Mouse (Mus musculus) brain, embryonic 14.5 days (tissue): ENCODE results near the gene Luc7l3. TPM values are rescaled to one million over a fixed set of nuclear protein-coding genes. Genes with fewer than 3 reads are reported as not detected.

Source experiments
- DNase-seq: peaks from one replicate; pipeline ENCODE4 v3.0.0-alpha.2; 2011; ENCODE audit warnings: low read depth
- CTCF ChIP-seq: fragments of 200-500 bp; IDR thresholded peaks from 2 replicates; pipeline ENCODE4 v1.5.1; 2012; ENCODE audit warnings: inconsistent platforms, mild to moderate bottlenecking, moderate library complexity, borderline replicate concordance; ENCODE audit not compliant: insufficient read depth, insufficient read length; ENCODE audit errors: extremely low read depth
- POLR2A ChIP-seq: fragments of 200-500 bp; IDR thresholded peaks from 2 replicates; pipeline ENCODE4 v1.6.1; 2012; ENCODE audit warnings: mild to moderate bottlenecking, inconsistent platforms, borderline replicate concordance; ENCODE audit not compliant: poor library complexity, insufficient read depth, insufficient read length, severe bottlenecking; ENCODE audit errors: extremely low read depth
- polyA plus RNA-seq: library from polyadenylated mRNA; depleted of rRNA; stranded (reverse); fragments of >200 nt; gene quantifications from 2 replicates; pipeline ENCODE4 v1.2.3, GENCODE M21; 2012

The Luc7l3 gene
- polyA plus RNA-seq, 1 experiment = 165 TPM

DNA sequence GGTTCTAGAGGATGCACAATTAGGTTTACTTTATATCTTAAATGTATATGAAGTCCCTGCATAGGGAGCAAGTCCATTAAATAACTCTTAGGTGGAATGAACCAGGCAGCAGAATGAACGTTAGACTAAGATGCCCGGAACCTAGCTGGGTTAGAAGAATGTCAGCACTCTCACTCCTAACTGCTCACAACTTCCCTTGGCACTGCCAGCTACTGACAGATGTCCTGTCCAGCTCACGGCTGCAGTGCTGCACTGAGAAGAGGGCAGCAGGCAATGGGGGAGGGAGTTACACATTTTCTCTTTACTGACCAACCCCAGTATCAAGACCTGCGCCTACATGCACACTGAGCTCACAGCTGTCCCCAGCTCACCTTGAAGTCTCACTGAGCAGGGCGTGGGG lies 34.7 kb downstream of the Luc7l3 start:
- no peak for TF ChIP-seq CTCF
- TF ChIP-seq POLR2A = no peak
- DNase-seq = no peak

DNA sequence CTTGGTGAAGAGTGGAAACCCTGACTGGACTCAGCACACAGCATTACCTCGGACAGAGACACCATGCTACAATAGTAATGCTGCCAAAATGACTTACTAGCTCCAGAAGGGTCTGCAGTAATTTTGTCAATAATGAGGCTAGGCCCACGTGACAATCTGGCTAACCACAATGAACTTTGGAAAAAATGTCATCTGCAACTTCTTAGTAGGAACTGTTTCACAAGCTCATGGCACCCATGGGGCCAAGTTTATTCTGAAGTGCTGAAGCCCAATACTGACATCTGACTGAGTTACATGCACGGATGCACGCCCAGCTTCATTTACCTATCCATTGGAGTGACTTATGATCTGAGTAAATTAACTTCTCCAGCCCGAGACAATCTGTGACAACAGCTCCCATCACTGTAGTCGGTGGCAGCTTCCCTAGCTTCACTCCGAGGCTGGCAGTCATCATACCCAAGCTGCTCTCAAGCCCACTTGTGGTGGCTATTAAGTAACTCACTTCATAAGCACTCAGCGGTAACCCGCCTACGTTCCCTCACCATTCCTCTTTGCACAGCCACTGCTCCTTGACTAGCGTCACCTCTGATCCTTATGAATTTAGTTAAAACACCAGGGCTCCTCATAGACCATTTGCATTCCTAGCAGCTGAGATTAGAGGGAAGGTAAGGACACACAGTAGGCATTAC lies 35.8 kb downstream of the Luc7l3 start:
- DNase-seq = no peak

DNA sequence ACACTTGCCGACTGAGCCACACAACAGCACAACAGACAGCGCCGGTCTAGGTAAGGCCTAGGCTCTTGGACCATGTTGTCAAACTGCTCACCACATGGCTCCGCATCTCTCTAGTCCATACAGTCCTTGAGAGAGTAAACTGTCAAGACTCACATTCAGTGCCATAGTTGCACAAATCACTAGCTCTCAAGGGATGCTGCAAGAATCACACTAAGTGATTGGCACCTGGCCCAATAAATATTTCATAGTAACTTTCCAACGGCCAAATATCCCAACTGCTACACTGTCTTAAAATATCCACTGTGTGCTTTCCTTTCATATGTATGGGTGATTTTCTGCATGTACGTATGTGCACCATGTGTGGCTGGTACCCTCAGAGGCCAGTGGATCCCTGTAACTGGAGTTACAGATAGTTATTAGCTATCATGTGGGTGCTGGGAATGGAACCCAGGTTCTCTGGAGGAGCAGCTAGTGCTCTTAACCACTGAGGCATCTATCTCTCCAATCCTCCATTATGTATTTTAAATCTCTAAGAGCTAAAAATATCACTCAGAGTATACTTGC lies 38.2 kb downstream of the Luc7l3 start:
- TF ChIP-seq CTCF = no peak
- TF ChIP-seq POLR2A = no peak
- no peak for DNase-seq

More for the DNA sequence above, 35.8 kb downstream of the Luc7l3 start:
- no peak for TF ChIP-seq CTCF
- TF ChIP-seq POLR2A = no peak

DNA sequence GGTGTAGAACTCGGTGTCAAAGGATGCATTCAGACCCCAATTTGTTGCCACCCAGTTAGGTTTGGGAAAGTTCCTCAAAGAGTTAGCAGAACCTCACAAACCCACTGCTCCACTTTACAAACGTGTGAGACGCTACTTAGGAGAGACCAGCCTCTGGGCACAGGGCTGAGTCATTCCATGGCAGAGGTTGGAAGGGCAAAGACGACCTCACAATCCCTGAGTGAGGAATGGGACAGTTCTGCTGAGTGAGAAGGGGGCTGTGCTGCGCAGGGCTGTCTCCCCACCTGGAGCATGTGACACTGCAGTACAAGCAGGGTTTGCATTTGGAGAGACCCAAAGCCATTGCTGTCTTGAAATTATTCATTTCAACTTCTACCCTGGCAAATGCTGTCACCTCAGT lies 39.5 kb downstream of the Luc7l3 start:
- TF ChIP-seq POLR2A (no peak), CTCF (no peak)
- DNase-seq = peak; percentile 32

DNA sequence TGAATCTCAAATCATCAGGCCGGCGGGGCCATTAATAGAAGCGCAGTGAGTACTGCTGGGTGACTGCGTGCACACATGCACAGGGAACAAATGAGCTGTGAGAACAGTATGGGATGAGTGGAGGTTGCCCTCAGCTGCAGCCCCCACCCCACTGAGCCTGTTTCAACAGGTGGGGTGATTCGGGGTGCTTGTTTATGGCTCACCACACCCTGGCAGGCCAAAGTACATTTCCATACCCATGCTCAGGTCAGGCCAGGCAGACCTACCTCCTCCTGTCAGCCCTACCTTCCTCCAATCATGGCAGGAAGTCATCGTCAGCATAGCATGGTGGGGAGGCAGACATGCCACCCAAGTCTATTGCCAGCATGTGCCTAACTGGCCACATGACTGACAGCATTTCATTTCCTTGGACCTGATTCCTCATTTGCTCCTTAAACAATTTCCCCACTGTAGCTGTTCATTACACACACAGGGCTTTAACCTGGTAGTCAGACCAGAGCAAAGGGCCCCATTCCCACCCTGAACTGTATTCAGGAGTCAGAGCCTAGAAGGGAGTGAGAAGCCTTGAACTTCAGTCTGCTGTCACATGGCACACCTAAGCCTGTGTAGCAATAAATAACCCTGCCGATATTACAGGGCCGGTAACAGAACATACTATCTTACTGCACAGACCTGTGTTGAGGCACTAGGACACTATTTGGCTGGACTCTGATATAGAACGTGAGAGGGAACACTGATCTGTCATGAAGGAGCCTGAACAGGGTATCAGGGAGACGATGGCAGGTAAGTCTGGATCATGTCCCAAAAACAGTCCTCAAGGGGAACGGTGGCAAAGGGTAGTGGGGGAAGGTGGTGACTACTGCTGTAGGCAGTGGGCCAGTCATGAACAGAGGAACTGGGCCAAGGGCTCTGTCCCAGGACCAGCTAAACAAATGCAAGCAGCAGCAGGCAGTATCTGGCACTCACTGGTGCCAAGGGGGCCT lies 40.3 kb downstream of the Luc7l3 start, which contains the start of gene Gm21885:
Gene Gm21885 (plus strand): TSS at position 675 of the 983 bp plus-strand sequence.
- TF ChIP-seq POLR2A = no peak
- no peak for TF ChIP-seq CTCF
- peak; percentile 71 for DNase-seq

DNA sequence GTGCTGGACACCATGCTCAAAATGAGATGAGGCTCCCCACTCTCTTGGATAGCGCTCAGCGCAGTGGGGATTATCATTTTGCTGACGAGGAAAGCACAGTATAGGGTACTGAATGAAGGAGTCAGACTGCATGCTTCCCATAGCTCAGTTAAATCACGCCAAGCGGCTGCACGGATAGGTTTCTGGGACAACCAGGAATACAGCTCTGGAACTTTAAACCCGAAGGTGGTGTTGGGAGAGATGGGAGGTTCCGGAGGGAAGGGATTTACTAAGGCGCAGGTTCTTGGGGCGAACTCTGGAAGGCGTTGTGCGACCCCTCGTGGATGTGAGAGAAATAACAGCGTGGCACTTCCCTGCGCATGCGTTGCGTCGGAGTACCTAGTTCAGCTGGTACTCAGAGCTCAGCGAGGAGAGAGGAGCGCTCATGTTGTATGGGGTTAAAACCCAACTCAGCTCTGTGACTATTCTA lies 44.9 kb downstream of the Luc7l3 start:
- peak; percentile 97 for DNase-seq
- TF ChIP-seq CTCF (peak; percentile 98), POLR2A (no peak)

DNA sequence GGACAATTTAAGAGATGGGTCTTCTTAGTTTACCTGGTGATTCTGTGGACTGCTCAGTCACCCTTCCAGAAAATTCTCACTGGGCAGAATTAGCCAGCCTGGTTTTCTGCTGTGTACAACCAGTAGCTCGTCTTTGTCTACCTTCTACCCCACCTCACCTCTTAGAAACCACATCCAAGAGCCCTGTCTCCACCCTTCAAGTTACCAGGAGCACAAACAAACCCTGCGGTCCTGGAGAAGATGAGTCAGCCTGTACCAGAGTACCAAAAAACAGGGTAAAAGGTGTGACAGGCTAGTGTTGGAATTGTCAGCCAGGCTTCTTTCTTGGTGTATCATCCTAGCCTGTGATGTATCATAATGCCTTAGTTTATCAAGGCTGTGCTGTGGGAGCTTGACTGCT lies 46.1 kb downstream of the Luc7l3 start:
- TF ChIP-seq CTCF (no peak), POLR2A (no peak)
- no peak for DNase-seq

DNA sequence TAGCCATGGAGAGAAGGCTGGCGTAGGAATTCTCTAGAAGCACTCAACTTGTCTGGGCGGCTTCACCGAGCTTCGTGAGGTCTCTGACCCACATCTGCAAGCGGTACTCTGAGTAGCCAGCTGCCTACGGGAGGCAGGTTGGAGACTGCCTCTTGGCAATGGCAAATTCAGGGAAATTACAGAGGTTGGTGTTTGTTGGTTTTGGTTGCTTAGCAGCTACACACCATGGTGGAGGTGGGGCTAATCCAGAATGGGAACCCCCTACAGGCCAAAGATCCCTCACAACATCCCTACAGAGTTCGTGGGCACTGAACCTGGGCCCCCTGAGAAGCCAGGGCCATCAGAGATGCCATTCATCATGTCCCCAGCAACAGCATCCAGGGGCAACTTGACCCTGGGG lies 46.6 kb downstream of the Luc7l3 start:
- no peak for DNase-seq
- TF ChIP-seq POLR2A (no peak), CTCF (no peak)

DNA sequence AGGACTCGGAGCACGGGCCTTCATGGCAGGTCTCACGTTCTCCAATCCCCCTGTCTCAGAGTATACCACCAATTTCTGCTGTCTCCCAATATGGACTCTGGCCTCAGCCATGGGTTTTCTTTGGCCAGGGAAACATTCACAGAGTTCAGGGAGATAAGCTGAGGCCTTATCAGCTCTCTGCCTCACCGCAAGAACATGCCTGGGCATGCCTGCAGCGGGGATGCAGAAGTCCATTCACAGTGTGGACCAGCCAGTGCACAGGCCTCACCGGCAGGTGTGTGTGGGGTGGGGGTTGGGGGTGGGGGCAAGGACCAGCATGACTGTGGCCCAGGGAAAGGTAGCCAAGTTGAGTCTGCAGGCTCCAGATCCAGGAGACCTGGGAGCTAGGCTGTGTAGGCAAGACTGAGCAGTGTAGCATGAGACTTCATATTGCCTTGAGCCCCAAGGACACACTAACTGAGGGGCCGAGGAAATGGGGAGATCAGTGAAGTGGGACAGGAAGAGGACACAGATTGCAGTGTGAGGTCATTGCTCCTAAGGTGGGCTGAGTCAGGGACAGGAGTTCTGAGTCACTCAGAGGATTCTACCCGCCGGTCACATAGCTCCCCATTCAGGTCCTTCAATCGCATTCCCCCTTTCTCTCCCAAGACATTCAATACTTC lies 47.5 kb downstream of the Luc7l3 start:
- no peak for TF ChIP-seq POLR2A
- TF ChIP-seq CTCF = no peak
- DNase-seq = no peak

DNA sequence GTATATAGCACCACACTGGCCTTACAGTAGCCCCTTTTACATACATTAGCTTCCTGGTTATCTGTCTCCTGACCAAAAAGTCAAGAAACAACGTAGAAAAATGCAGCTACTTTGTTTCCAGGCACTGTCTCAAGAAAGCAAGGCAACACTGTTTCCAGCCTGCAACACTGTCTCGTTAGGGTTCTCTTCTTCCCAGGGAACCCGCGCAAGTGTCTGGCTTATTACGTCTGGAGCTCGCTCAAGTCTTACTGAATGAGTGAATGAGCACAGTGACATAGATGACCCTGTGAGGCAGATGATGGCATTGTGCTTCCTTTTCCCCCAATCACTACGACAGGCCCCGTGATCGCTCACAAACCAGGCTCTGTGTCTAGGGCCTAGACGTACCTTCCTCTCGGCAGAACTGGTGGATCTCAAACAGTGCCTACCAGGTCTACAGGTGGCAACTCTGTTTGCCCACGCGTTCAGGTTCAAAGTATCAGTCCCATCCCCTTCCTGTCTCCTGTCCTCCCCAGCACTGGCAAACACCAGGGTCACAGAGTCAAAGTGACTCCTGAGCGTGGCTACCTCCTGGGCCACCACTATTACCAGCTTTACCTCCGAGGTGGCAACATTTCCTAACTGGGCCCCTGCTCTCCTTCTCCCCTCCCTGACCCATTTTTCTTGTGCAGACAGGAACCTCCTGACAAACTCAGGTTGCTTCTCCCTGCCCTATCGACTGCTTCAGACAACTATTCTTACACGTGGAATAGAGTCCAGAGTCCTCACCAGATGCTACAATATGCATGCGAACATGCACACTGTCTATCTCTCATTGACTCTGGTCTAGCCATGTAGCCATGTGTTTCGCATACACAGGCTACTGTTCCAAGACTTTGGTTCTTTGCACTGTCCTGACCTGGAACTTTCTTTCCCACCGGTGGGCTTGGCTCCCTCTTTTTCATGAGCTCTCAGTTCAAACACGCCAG lies 48.5 kb downstream of the Luc7l3 start:
- TF ChIP-seq CTCF = no peak
- TF ChIP-seq POLR2A = no peak
- no peak for DNase-seq

DNA sequence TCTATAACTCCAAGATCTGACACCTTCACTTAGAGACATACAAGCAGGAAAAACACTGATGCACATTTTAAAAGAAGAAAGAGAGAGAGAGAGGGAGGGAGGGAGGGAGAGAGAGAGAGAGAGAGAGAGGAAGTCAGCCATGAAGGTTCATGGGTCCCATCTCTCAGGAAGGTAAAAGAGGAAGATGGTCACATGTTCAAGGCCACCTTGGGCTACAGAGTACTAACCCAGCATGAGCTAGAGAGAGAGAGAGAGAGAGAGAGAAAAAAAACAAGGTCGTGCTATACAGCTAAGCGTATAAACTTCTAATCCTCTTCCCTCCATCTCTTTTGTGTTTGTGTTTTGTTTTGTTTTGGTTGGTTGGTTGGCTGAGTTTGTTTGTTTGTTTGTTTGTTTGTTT lies 50.8 kb downstream of the Luc7l3 start:
- no peak for DNase-seq
- TF ChIP-seq POLR2A = no peak
- no peak for TF ChIP-seq CTCF
